Mouse (Mus musculus): ENCODE measurements around the gene Gpatch8. TPM values are rescaled to one million over a fixed set of nuclear protein-coding genes. Genes with fewer than 3 reads are reported as not detected.
A peak's percentile ranks its signal among the peaks of the same experiment; 100 is the strongest.

Gpatch8 gene
- total RNA-seq, 2 experiments from 2014 or later: 39.5 to 45.7 TPM

DNA sequence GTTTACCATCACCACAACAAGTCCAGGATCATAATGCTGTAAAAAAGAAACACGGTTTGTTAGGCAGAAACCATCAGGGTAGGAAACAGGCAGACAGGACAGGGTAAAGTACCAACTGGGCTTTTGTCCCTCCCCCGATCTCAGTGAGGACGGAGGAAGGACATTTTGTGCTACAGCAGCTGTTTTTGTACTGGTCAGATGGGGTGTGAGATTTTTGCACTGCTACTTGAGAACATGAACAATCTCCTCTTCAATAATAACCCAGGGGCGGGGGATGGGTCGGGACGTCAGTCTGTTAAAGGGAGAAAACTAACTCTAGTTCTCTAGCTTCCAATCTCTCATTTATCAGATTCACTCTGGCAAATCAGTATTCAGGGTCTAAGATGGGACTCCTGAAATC, 46.0 kb downstream of the Gpatch8 start:
- DNase-seq (ENCODE audit: low spot score in 2 of 2): no peak

DNA sequence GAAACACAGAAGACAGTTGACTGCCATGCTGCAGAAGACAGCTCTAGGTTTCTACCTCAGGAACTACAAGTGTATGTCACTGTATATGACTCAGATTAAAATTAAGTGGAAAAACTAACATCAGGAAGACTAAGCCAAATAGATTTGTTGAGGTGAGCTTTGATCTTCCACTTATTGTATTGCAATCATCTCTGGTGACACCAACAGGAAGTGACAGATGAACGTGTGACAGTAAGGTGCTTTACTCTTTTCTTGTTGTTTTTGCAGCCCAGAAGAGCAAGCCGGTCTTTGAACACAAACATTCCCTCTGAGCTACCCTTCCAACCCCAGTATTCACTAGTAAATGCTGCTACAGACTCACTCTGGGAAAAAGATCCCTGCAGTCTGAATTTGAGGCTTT, 59.5 kb downstream of the Gpatch8 start:
- no peak for DNase-seq (ENCODE audit: low spot score in 2 of 2)

DNA sequence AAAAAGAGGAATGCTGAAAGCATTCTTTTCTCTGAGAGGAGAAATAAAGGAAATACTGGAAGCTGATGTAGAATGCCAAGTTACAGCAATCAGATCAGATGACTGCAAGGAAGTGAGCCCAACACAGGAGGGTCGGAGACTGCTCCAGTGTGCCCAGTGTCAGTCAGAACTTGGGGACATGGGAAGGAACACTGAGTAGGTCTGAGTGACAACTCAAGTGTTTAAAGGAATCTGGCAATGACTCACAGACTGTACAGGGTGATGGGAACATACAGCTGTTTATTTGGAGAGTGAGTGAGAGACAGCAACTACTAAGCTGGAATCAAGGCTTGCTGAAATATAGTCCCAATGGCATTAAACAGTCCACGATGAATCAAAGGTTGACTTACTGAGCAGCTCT, 60.0 kb downstream of the Gpatch8 start:
- no peak for DNase-seq (ENCODE audit: low spot score in 2 of 2)

DNA sequence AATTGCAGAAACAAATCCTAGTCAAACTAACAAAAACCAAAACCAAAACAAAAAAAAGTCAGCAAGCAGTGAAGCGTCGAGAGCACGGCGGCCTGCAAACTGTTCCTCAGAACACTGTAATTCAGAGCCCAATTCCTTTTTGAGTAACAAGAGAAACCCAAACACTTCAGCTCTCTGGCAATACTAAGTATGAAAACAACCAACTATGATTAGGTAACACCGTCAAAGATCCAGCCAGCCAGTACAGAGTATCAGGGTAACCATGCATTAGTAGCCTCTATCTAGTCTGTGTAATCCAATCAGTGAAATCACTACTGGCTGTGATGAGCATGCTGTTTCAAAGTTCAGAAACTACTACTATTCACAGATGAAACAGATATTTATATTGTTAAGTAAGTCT, 60.5 kb downstream of the Gpatch8 start:
- no peak for DNase-seq (ENCODE audit: low spot score in 2 of 2)

DNA sequence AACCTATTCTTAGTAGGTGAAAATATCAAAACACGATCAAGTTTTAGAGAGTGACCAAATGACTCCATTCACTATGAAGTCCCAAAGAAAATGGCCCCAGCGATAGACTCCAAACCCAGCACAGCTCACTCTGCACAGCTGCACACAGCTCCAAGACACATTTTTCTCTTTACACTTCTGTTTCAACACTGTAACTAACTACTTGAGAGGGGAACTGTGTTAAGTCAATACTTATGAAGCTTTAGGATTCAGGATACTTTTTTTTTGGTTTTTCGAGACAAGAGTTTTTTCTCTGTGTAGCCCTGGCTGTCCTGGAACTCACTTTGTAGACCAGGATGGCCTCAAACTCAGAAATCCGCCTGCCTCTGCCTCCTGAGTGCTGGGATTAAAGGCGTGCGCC, 61.1 kb downstream of the Gpatch8 start:
- DNase-seq (ENCODE audit: low spot score in 2 of 2): no peak

DNA sequence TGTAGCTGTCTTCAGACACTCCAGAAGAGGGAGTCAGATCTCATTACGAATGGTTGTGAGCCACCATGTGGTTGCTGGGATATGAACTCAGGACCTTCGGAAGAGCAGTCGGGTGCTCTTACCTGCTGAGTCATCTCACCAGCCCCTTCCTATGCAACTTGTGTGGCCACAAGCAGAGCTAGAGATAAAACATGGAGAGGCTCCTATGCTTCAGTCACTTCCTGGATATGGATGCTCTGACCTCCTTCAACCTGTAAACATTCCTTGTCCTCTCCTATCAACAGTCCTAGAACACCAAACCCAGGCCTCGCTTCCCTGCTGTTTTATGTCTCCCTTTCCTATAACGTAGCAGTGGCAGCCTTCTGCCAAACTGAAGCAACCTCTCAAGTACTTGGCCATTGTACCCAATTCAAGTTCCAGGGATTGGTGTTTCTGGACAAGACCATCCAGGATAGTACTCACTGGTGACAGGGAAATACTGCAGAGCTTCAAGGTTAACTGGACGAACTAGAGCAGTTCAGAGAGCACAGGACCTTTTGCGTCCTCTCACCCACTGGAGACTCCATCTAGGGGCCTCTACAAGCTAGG, 62.0 kb downstream of the Gpatch8 start:
- DNase-seq (ENCODE audit: low spot score in 2 of 2): no peak

DNA sequence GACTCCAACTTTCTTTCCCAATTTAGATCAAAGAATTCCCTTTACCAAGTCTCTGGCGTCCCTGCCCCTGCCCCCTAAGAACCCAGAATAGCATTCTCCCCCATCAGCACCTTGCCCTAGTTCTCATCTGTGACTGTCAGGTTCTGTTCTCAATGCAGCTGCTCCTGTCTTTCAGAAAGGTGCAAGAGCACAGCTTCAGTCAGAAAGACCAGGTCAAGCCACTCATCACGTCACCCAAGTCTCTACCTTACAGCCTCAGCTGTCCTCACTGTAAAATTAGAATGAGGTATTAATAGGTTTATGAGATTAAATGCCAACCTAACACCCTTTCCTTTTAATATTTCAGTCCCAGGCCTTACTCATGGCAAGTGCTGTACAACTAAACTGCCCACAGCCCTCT, 63.0 kb downstream of the Gpatch8 start:
- DNase-seq (ENCODE audit: low spot score in 2 of 2): no peak

DNA sequence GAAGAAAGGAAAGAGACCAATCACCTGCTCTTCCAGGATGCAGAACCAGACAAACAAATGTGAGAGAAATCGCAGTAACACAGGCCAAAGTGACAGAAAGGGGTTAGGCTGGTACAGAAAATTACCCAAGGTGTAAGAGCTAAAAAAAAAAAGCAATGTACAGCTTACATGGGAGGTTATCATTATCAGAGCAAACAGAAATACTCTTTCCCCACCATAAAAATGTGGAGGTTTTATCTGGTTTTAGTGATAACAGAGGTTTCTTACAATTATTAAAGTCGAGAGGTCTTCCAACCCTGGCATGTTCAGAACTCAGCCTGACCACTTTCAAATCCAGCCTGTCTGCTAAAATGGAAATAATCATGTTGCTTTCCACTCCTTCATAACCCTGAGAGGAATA, 68.3 kb downstream of the Gpatch8 start:
- DNase-seq (ENCODE audit: low spot score in 2 of 2): no peak

DNA sequence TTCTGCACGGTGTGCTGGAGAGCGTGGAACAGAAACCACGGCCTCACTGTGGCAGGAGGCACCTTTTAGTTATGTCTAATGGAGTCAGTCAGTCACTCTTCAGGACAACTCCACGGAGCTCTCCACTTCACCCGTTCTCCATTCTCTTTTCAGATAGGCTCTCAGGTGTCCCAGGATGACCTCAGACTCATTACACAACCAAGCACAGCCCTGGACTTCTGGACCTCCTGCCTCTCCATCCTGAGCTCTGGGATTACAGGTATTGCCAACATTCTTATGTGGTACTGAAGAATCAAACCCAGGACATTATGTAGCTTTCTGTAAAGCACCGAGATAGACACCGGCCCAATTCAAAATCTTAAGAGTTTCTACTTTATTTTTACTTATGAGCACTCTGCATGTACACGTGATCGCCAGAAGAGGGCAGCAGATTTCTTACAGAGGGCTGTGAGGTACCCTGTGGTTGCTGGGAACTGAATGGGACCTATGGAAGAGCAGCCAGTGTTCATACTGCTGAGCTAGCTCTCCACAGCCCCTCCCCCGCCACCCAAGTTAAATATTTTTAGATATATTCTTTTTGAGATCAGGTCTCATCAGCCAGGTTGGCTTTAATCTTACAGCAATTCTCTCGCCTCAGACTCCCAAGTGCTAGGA, 69.3 kb downstream of the Gpatch8 start:
- no peak for DNase-seq (ENCODE audit: low spot score in 2 of 2)

DNA sequence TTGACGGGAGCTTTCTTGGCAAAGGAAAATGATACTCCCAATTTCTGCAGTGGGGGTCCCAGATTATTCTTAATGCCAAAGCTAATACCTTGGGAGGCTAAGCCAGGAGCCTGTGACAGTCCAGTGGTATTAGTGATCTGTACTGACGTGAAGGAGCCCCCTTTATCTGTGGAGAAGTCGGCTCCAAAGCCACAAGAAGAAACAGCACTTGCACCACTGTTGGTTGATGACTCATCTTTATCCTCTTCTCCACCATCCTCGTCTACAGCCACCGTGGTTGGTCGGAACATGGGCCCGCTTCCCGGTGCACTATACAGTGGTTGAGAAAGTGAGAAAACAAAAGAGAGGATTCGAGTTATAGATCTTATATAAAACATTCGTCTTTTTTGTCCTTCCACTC, 74.4 kb downstream of the Gpatch8 start:
- DNase-seq (ENCODE audit: low spot score in 2 of 2): no peak

DNA sequence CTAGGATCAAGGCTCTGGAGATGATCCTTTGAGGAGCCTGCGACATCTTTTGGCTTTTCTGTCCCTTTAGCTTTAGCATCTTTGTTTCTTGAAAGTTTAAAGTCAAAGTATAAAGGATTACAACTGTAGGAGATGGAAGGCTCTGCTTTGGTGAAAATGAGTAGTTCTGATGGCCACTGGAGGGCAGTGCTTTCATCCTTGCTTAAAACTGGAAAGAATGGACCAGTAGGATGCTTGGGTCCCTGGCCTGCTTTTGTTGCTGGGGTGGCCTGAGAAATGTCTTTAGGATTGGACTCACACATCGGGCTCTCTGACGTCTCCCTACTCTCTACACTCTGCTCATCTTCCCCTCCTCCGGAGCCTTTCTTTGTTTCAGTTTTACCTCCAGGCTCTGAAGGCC, 75.3 kb downstream of the Gpatch8 start:
- no peak for DNase-seq (ENCODE audit: low spot score in 2 of 2)

DNA sequence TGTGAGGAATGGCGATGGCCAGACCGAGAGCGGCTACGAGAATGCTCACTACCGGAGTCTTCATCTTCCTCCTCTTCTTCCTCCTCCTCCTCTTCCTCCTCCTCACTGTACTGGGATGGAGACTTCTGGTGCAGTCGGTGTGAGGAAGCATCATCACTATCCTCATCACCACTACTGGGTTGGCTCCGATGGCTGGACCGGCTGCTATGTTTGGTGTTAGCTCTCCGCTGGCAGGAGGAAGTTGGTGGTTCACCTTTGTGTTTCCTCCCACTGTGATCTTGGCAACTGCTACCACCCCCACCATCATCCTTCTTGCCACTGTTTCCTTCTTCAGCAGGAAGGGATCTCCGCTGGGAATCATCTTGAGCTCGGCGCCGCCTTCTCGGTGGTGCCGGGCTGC, 76.1 kb downstream of the Gpatch8 start:
- DNase-seq (ENCODE audit: low spot score in 2 of 2): no peak

DNA sequence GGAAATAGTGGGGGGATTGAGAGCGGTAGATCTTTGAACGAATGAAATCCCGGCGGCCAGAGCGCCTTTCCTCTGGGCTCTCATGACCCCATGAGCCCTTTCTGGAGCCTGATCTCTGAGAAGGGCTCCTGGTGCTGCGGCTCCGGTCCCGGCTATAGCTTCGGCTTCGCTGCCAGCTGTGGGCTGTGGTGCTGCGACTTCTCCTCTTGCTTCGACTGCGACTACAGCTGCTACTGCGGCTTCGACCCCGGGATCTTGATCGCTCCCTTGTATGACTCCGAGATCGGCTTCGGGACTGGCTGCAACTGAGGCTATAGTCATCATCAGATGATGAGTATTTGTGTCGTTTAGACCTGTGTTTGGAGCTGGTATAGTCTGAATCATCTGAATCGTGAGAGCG, 76.6 kb downstream of the Gpatch8 start:
- no peak for DNase-seq (ENCODE audit: low spot score in 2 of 2)

DNA sequence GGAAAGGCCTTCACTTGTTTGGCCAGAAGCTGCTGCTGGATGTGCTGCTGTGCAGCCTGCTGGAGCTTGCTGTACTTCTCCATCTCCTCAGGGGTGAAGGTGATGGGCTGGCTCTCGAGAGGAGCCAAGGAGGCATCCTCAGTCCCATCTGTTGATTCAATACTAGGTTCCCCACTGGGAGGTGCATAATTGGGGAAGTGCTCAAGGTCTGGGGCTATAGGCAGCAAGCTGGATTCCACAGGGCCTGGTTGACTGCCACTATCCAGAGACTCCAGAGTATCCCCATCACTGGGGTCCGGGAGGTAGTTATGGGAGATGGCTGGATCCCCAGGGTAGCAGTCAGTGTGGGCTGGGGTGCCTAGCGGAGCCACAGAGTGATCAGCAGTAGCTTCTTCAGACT, 77.5 kb downstream of the Gpatch8 start:
- DNase-seq (ENCODE audit: low spot score in 2 of 2): no peak

DNA sequence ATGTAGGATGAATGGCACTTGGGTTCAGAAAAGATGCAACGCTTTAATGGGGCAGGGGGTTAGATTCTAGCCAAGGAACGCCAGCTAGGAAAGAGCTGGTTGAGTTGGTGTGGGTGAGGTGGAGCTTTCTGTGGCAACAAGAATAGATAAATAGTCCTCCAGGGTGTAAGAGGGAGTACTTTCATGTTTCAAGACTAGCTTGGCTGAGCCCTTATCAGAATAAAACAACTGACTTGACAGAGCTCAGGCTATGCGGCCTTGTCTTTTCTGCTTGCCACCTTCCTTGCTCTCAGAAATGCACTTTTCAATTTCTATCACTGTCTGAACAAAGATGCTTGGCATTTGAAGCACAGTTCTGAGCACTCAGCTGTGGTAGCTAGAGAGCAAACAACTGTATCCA, 81.2 kb downstream of the Gpatch8 start:
- no peak for DNase-seq (ENCODE audit: low spot score in 2 of 2)

DNA sequence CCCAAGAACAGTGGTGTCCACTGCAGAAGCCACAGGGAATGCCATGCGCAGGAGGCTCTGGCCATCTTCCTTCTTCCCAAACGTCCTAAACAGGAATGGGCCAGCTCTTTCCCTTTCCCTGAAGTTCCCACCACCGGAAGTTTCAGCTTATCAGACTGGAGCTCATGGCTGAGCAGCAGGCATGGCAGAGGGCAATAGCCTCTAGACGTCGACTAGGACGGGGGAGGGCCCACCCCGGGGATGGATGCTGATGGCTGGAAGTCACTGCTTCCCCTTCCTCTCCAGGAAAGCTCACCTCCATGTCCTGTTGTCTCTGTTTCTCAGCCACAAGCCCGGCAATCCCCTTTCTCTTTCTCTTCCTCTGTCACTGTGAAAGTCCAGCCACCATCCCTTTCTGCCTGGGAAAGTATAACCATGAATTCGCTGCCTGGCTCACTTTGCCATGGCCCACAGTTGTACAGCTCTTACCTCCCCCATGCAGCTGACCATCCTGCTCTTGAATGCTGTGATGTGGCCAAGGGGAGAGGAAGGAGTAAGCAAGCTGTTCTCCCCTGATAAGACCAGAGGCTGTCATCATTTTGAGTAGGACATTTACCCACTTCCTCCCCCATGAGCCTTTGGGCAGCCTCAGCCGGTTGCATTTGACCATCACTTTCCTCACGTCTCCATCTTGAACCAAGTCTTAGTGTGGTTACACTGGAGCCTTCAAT, 86.4 kb downstream of the Gpatch8 start, which contains the start of gene Itga2b:
Gene Itga2b, minus strand, starts transcription at position 475 of the 710 bp plus-strand sequence.
- DNase-seq (ENCODE audit: low spot score in 2 of 2): no peak

DNA sequence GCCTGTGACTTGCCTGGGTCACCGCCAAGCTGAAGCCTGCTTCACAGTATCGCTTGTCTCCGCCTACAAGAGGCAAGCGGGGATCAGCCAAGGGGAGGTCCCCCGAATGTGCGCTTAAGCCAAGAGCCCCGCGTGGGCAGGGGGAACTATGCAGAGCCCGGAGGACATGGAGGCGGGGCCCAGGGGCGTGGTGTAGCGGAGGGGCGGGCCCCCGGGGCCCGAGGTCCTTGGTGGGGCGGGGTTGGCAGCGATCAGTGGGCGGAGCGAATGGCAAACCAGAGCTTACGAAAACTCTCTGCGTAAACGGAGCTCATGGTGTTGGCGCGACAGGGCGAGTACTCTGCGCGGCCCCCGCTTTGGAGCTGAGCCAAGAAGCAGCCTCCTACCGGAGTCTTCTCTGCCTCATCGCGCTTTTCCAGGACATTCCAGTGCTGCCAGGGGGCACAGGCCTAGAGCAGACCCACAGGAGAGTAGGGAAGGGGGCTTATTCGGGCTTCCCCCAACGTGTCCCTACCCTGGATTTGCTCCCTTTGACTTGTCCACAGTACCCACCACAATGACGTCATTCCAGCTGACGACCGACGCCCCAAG, 89.1 kb downstream of the Gpatch8 start:
- DNase-seq (ENCODE audit: low spot score in 2 of 2): peak; percentile 97 to 99

DNA sequence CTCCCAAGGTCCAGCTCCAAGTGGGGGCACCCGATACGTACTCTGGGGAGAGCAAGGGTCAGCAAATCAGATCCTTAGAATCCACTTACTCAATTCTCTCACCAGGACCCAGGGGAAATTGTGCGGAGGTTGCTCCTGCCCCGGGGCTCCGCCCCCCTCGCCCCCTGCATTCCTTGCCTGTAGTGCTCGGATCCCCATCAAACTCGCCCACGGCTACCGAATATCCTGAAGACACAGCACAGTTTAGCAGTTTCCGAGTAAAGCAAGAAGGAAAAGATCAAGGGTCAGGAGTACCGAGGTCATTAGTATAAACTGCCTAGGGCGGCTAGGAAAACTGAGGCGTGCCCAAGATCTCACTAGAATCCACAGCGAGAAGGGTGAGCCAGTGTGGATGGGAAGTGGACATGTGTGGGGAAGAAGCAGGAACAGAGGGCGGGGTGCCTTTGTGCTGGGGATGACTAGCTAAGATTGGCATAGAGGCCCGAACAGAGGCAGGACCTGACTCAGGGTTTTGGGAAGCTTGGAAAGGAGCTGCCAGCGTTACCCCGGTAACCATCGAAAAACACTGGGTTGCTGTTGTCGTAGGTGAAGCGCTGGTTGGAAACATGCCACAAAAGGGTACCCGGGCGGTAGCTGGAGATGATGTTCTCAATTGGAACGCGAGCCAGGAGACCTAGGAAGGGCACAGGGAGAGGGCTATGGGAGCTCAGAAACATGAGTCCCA, 90.3 kb downstream of the Gpatch8 start:
- peak in 1 of 2 experiments; percentile 45 for DNase-seq (ENCODE audit: low spot score in 2 of 2)

DNA sequence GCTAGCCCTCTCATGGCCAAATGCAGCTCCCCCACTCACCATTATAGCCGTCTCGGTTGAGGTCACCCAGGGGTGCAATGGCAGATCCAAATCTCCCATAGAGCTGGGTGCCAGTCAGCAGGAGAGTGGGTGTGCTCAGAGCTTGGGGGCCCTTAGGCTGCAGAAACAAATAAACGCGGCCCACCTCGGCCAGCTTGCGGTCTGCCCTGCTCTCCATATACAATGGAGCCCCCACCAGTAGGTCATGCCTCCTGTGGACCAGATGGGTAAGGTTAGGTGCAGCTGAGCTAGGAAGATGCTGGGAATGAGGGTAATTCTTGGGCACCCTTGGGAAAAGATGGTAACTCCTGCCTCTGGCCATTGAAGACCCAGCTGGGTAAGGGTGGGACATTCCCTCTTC, 91.3 kb downstream of the Gpatch8 start:
- DNase-seq (ENCODE audit: low spot score in 2 of 2): no peak

DNA sequence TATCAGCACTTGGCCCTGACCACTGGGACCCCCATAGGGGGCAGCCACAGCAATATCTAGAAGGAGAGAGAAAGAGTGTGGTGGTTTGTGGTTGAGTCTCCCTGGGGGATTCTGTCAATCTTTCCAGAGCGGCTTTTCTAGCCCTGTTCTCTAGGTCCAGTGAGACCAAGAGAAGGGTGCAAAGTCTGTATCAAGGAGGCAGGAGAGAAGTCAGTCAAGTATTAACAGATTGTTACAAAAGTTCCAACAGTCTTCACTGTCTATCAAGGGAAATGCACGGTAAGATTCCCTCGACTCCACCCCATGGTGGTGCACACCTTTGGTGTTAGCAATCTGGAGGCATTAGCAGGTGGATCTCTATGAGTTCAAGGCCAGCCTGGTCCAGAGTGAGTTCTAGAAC, 94.4 kb downstream of the Gpatch8 start:
- no peak for DNase-seq (ENCODE audit: low spot score in 2 of 2)

DNA sequence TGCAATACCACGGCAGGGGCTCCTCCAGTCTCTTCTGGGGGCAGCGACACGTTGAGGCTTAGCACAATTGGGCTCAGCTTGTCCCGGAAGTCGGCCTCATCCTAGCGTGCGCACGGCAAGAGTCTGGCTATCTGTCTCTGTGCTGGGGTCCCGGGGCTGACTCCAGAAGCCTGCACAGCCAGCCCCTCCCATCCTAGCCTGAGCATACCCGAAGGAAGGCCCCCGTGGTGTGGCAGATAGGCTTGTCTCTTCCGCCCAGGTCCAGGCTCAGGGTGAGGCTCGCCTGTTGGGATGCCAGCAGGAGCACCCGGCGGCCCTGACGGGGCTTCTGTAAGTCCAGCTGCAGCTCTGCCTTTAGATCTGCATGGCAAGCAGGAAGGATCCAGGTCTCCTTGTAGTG, 95.7 kb downstream of the Gpatch8 start:
- DNase-seq (ENCODE audit: low spot score in 2 of 2): no peak

Data from gastrocnemius, postnatal 4 days (tissue).